Mouse (Mus musculus) small intestine, adult 2 months (tissue): Measurements from ENCODE around the gene Slc29a1. TPM values are rescaled to one million over a fixed set of nuclear protein-coding genes. Genes with fewer than 3 reads are reported as not detected.
A peak's percentile ranks its signal among the peaks of the same experiment; 100 is the strongest.

Experiments
- H3K27ac ChIP-seq: fragments of 200-500 bp; 2 replicates; pipeline ENCODE4 v1.5.1; 2012; ENCODE audit warnings: low read depth, low read length, control low read depth, inconsistent platforms; ENCODE audit not compliant: insufficient read depth
- H3K27me3 ChIP-seq: fragments of 200-500 bp; 2 replicates; pipeline ENCODE4 v1.6.1; 2012; ENCODE audit warnings: mild to moderate bottlenecking, moderate library complexity, low read length, inconsistent platforms; ENCODE audit not compliant: control insufficient read depth, insufficient read depth
- H3K36me3 ChIP-seq: fragments of 200-500 bp; 2 replicates; pipeline ENCODE4 v1.6.1; 2012; ENCODE audit warnings: mild to moderate bottlenecking, low read length, control low read depth, inconsistent platforms; ENCODE audit not compliant: control insufficient read depth, insufficient read depth
- H3K4me1 ChIP-seq: fragments of 200-500 bp; 2 replicates; pipeline ENCODE4 v1.6.1; 2012; ENCODE audit warnings: low read length, inconsistent platforms, mixed read lengths; ENCODE audit not compliant: control insufficient read depth, insufficient read depth, insufficient read length
- H3K4me3 ChIP-seq: fragments of 200-500 bp; 2 replicates; pipeline ENCODE4 v1.5.1; 2012; ENCODE audit warnings: low read depth, mild to moderate bottlenecking, control low read depth, inconsistent platforms, low read length, moderate library complexity
- CTCF ChIP-seq: fragments of 200-500 bp; IDR thresholded peaks from 2 replicates; pipeline ENCODE4 v1.5.1; 2012; ENCODE audit warnings: low read depth, mild to moderate bottlenecking, control low read depth, inconsistent platforms, low read length, moderate library complexity, mixed read lengths; ENCODE audit not compliant: insufficient replicate concordance, insufficient read length; ENCODE audit errors: extremely low read depth
- POLR2A ChIP-seq: fragments of 200-500 bp; IDR thresholded peaks from 2 replicates; pipeline ENCODE4 v1.6.1; 2012; ENCODE audit warnings: low read depth, mild to moderate bottlenecking, control low read depth, inconsistent platforms, low read length, moderate library complexity
- WGBS: fragments of 180-500 bp; shearing (Covaris S2); methylation state at CpG from one replicate; pipeline ENCODE4 v1.1.7; 2018; 5-methylcytosine and 5-hydroxymethylcytosine counted together
- polyA plus RNA-seq: library from polyadenylated mRNA; depleted of rRNA; stranded (reverse); fragments of >200 nt; gene quantifications from 2 replicates; pipeline ENCODE4 v1.2.3, GENCODE M21; 2012

The Slc29a1 gene
- polyA plus RNA-seq, 1 experiment = 35.2 TPM

DNA sequence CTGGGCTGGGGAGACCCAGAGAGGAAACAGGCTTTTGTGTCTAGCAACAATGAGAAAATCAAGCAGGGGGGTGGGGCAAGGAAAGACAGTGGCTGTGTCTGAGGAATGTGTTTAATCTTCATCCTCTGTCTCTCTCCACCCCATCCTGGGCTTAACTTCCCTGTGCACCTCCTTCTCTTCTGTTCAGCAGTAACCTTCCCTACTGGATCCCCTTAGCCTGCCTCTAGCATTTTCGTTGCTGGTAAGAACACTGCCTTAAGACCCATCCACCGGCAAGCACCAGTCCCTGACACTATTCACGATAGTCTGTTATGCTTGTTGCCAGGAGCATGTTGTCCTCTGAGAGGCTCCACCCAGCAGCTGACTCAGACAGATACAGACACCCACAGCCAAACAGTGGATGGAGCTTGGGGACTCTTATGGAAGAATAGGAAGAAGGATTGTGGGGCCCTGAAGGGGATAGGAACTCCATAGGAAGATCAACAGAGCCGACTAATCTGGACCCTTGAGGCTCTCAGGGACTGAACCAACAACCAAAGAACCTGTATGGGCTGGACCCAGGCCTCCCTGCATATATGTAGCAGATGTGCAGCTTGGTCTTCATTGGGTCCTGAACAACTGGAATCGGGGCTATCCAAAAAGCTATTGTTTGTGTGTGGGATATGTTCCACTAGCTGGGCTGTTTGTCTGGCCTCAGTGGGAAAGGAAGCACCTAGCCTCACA is 10.9 kb upstream of the Slc29a1 start:
- Histone ChIP-seq H3K4me3 (no peak overlapping the region), H3K4me1 (peaks cover 4% of the 10 kb centered on the region; the same call in 1 of the 2 replicates), H3K27me3 (no peaks in the 10 kb centered on the region), H3K36me3 (no peaks in the 10 kb centered on the region), H3K27ac (no peak overlapping the region)
- WGBS = 36% methylated on average over 5 of the region's 5 CpGs
- TF ChIP-seq CTCF (no peak), POLR2A (no peak)

DNA sequence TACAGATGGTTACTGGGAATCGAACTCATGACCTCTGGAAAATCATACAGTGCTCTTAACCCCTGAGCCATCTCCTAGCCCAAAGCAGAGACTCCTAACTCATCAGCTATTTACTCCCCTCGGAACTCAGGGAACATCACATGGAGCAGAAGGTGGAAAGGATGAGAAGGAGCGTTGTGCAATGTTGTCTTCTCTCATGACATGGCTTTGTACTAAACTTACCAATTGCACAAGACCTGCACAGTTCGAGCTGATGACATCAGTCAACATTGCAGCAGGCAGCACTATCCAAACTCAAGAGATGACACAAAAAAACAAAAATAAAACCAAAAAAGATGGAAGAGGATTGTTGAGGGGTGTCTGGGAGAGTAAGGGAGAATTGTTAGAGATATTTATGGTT is 9.0 kb upstream of the Slc29a1 start:
- TF ChIP-seq POLR2A (no peak), CTCF (no peak)
- Histone ChIP-seq H3K4me1 (peaks cover 4% of the 10 kb centered on the region; the same call in 1 of the 2 replicates), H3K27me3 (no peaks in the 10 kb centered on the region), H3K36me3 (no peaks in the 10 kb centered on the region), H3K4me3 (no peak overlapping the region), H3K27ac (no peak overlapping the region)
- 76% methylated on average over 4 of the region's 4 CpGs for WGBS

GRCm38 (mm10) chr17:45606992-45607879 is 7.8 kb upstream of the Slc29a1 start:
- no peaks in the 10 kb centered on the region for H3K36me3 ChIP-seq
- TF ChIP-seq CTCF = no peak
- no peak for TF ChIP-seq POLR2A
- H3K27me3 ChIP-seq = no peaks in the 10 kb centered on the region
- no peak overlapping the region for H3K27ac ChIP-seq
- 81% methylated on average over 15 of the region's 15 CpGs for WGBS
- no peak overlapping the region for H3K4me3 ChIP-seq
- peaks cover 4% of the 10 kb centered on the region; the same call in 1 of the 2 replicates for H3K4me1 ChIP-seq

DNA sequence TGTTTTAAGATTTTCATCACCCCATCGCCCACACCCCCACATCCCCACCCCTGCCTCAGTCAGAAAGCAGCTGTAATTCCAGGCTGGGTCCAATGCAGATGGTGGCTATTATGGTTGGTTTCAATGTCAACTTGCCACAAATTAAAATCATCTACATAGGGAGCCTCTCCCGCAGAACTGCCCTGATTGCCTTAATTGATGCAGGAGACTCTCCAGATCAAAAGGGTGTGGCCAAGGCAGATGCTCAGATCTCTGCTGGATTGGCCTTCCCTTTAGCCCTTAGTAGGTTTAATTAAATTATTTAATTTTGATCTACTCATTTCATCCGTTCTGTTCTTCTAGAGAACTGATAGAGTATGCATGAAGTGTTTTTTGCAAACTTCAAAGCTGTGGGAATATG is 3.6 kb upstream of the Slc29a1 start:
- no peaks in the 10 kb centered on the region for H3K27me3 ChIP-seq
- WGBS = 86% methylated on average over 3 of the region's 3 CpGs
- H3K4me1 ChIP-seq = peaks cover 8% of the 10 kb centered on the region
- H3K27ac ChIP-seq = no peak overlapping the region
- H3K36me3 ChIP-seq = no peaks in the 10 kb centered on the region
- H3K4me3 ChIP-seq = no peak overlapping the region
- TF ChIP-seq POLR2A (no peak), CTCF (no peak)

DNA sequence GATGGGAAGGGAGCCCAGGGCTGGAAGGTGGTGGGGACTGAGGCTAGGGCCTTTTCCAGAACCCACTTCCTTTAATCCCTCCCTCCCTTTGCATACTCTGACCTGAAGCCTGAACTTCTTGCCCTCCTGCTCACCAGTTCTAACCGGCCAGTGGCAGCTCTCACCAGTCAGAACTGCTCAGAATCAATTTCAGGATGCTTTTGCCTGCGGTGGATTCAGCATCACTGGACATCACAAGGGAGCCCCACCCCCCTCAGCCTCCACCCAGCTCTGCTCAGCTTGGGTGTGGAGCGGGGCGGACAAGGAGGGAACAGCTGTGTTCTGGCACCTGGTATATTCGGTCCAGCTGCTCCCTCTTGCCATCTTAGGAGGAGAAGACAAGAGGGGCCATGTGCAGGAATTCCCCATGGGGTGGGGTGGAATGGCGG is 2.5 kb upstream of the Slc29a1 start, which contains the start of gene Mymx:
TSS of gene Mymx (minus strand) at position 226 of the 428 bp plus-strand sequence.
- H3K27ac ChIP-seq = no peak within 1 kb of the TSS
- 41% methylated on average over 6 of the region's 6 CpGs for WGBS
- peaks cover 13% of the 10 kb centered on the region for H3K4me1 ChIP-seq
- H3K4me3 ChIP-seq = 0 out of 2 replicates have a peak within 1 kb of the TSS, but pooled peaks have one; percentile 1
- H3K36me3 ChIP-seq = no peaks in the 10 kb centered on the region
- no peaks in the 10 kb centered on the region for H3K27me3 ChIP-seq
- TF ChIP-seq POLR2A (no peak), CTCF (no peak)

GRCm38 (mm10) chr17:45601325-45601724 is 1.9 kb upstream of the Slc29a1 start:
- TF ChIP-seq POLR2A (no peak), CTCF (no peak)
- no peaks in the 10 kb centered on the region for H3K36me3 ChIP-seq
- 0 out of 2 replicates have a peak overlapping the region, but pooled peaks have one; percentile 1 for H3K4me3 ChIP-seq
- no peaks in the 10 kb centered on the region for H3K27me3 ChIP-seq
- no peak overlapping the region for H3K27ac ChIP-seq
- 44% methylated on average over 22 of the region's 22 CpGs for WGBS
- H3K4me1 ChIP-seq = peaks cover 14% of the 10 kb centered on the region

GRCm38 (mm10) chr17:45600267-45600666 is 861 bp upstream of the Slc29a1 start:
- Histone ChIP-seq H3K4me3 (no peak overlapping the region), H3K27ac (no peak overlapping the region), H3K4me1 (peaks cover 18% of the 10 kb centered on the region), H3K27me3 (no peaks in the 10 kb centered on the region), H3K36me3 (no peaks in the 10 kb centered on the region)
- TF ChIP-seq POLR2A (no peak), CTCF (no peak)
- 83% methylated on average over 8 of the region's 8 CpGs for WGBS
